Mouse (Mus musculus) cerebellum, adult 11-12 months (tissue): ENCODE data around the gene Gins2.

Experiments
- DNase-seq: peaks from one replicate; pipeline ENCODE4 v3.0.0; 2022

The Gins2 gene

GRCm38 (mm10) chr8:120588908-120589771, at the start of gene Gins2:
Gene Gins2, minus strand, starts transcription at chr8:120589304.
- peak; percentile 100 for DNase-seq

- no peak for DNase-seq
These were observed 45.3 kb upstream of the Gins2 start for GRCm38 (mm10) chr8:120634329-120634839.

GRCm38 (mm10) chr8:120633665-120634271, 44.7 kb upstream of the Gins2 start:
- no peak for DNase-seq

DNA sequence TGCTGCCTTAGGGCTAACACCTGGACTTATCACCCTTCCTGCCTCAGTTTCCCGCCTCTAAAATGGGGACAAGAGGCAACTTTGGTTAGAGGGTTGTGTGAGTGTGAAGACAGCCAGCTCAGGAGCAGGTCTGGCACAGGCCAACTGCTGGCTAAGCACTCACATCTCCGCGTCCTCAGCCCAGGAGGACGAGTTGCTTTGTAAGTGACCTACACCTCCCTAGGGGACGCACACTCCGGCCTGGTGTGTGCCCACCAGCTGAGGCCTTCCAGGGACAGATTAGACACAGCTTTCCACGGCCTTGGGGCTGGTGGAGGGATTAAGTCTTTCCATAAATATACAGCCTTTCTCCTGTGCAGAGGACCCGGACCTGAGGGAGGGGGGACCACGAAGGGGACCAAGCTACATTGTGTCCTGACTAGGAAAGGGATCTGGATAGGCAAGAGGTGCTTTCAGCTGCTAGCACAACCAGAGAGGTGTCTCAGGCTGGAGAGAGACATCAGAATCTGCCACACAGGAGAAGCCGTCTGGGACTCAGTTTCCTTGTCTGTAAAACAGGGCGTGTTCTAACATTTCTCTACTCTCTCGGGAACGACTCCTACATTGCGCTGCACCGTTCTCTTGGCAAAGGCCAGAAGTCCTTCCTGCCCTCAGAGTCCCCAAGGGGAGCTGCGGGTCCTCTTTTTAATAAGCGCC, 44.0 kb upstream of the Gins2 start:
- DNase-seq, result no peak

- DNase-seq, result no peak
These were observed 42.6 kb upstream of the Gins2 start for GRCm38 (mm10) chr8:120631441-120632375.

DNA sequence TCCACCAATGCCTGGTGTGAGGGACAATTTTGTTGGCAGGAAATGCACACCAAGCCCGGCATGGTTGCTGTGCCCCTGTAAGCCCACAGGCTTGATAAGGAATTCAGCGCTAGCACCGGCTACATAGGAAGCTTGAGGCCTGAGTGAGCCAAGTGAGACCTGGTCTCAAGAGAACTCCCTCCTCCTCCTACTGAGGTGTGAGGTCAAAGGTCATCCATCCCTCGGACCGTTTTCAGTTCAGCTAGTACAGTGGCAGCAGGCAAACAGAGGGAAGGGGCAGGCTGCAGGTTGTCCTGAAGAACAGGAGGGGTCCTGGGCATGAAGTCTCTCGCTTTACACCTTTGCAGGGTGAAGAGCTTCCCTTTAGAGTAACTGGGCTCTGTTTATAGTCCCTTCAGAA, 41.7 kb upstream of the Gins2 start:
- DNase-seq, result no peak

DNA sequence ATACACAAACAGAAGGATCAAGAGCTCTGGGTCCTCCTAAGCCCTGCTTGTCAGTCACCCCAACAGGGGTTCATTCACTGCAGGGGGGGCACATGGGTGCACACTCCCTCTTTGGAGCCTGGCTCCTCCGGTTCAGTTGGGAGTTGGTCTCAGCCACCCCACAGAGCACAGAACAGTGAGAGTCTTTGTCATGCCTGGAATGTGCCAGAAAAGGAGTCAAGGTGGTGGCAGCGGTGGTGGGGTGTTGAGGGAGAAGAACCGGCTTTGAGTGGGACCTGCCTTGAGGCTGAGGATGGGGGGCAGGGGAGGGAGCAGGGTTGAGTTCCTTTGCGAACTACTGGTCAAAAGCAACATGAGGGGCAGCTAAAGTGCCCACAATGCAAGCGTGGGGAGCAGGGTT, 40.9 kb upstream of the Gins2 start:
- DNase-seq, result no peak

DNA sequence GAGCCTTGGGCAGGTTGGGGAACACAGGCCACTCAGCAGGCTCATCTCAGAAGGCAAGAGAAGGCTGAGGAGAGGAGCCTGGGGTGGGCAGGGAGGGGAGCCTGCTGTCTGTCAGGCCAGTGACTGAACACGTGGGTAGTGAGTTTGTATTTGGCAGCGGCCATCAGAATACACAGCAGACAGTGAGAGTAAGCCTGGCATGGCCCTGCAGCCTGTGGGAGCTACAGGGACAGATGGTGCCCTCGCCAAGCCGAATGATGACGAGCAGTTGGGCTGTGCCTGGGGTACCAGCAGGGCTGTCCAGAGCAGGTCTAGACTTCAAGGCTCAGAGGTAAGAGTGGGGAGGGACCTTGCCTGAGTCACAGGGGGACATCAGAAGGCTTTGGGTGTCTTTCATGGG, 38.2 kb upstream of the Gins2 start:
- DNase-seq, result peak; percentile 78

GRCm38 (mm10) chr8:120626461-120626860, 37.4 kb upstream of the Gins2 start:
- DNase-seq, result no peak

DNA sequence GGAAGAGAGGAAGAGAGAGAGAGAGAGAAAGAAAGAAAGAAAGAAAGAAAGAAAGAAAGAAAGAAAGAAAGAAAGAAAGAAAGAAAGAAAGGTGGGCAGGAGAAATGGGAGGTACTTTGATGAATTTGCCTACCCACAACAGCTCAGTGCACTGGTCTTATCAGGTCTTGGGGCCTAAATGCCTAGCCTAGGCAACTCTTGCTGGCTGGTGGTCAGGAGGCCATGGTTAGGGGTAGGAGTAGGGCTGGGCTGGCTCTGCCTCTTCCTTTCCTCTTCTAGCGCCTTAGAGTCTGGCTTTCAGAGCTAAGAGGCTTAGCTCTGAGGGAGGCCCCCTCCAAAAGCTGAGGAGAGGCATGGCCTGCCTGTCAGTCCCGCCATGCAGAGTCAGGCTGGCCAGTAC, 34.5 kb upstream of the Gins2 start:
- no peak for DNase-seq

GRCm38 (mm10) chr8:120622161-120622560, 33.1 kb upstream of the Gins2 start:
- DNase-seq, result no peak

GRCm38 (mm10) chr8:120620441-120620840, 31.3 kb upstream of the Gins2 start:
- no peak for DNase-seq

DNA sequence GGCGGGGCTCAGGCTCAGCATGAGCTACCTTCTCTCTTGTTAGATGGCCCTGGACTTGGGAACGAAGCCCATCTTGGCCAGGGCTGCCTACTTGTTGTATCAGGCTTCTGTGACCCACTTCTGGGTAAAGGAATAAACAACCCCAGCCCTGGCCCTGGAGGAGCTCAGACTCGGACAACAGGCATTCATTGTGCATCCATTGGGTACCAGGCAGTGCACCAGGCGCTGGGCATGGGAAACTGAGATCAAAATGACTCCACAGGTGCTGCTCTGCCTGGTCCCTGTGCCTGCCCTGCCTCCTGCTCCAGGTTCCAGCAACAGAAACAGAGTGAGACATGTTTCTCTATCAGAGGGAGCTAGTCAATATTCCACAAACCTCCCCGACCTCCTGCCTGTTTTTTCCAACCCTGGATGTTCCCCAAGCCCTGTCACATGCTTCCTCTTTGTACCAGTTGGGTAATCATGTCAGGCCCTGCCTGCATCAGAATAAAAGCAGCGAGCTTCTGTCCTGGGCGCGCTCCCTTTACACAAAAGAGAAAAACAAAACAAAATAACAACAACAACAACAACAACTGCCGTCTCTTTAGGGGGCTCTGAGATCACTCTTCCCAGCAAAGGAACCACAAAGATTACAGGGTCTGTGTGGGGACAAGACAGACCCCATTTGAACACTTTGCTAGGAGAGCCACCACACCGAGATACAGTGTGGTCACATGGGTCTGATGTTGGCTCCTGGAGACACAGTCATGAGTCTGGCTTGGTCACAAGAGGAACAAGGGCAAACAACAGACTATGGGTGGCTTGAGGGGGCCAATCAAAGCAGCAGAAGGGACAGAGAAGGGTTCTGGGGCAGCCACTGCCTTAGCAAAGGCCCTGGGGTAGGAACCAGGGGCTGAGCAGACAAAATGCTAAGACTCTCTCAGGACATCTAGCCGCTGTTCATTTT, 30.4 kb upstream of the Gins2 start:
- no peak for DNase-seq

DNA sequence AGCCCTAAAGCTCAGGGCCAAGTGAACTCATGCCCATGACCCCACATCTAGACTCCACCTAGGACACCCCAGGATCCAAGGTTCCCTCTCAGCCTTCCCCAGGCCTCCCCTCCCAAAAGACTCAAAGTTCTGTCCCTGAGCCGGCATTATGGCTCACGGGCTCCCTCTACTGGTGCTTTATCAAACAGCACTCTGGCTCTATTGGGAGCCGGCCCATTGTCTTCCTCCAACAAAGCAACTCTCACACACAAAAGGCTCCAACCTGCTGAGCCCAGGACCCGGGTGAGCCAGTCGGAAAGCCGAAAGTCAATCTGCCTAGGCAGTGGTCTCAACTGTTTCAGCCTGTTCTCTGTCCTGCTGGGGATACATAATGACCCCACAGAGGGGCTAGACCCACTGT, 29.0 kb upstream of the Gins2 start:
- no peak for DNase-seq

GRCm38 (mm10) chr8:120616663-120617626, 27.8 kb upstream of the Gins2 start:
- no peak for DNase-seq

DNA sequence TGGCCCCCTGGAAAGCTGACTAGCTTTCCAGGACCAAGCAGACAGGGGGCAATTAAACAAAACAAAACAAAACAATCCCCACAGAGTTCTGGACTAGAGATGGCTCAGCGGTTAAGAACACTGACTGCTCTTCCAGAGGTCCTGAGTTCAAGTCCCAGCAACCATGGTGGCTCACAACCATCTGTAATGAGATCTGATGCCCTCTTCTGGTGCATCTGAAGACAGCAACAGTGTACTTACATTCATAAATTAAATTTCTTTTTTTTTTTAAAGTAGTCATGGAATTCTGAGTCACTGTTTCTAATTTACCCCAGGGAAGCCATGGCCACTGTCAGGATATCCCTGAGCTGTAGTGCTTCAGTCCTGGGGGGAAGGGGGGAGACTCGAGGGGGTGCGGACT, 25.4 kb upstream of the Gins2 start:
- no peak for DNase-seq

- no peak for DNase-seq
These were observed 21.7 kb upstream of the Gins2 start for GRCm38 (mm10) chr8:120610824-120611223.

DNA sequence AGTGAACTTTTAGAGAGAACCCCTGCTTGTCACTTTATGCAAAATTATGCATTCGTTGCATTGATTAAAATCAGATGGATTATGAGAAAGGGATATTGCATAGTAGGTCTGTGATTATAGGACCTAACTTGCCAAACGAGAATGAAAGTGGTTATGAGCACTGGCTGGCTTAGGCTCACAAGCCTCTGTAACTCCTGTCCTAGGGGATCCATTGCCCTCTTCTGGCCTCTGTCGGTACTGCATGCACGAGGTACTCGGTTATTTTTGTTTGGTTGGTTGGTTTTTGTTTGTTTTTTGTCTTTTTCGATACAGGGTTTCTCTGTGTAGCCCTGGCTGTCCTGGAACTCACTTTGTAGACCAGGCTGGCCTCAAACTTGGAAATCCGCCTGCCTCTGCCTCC, 18.8 kb upstream of the Gins2 start:
- DNase-seq, result peak; percentile 56

- no peak for DNase-seq
These were observed 18.4 kb upstream of the Gins2 start for GRCm38 (mm10) chr8:120607460-120607859.

GRCm38 (mm10) chr8:120602672-120603071, 13.6 kb upstream of the Gins2 start:
- DNase-seq, result no peak
